Mouse (Mus musculus) liver, adult 2 months (tissue): ENCODE data around the gene Ralgapa2. TPM values are rescaled to one million over a fixed set of nuclear protein-coding genes. Genes with fewer than 3 reads are reported as not detected.

Experiments
- DNase-seq: peaks from one replicate; pipeline ENCODE4 v3.0.0-alpha.2; 2011; ENCODE audit warnings: low read depth, low spot score; ENCODE audit errors: extremely low read depth
- H3K27ac ChIP-seq: fragments of 200-500 bp; replicated peaks from 2 replicates; pipeline ENCODE4 v1.5.1; 2012; ENCODE audit warnings: low read depth, mild to moderate bottlenecking, control low read depth, inconsistent platforms, low read length; ENCODE audit not compliant: insufficient read depth
- H3K27me3 ChIP-seq: fragments of 200-500 bp; 2 replicates; pipeline ENCODE4 v1.6.1; 2012; ENCODE audit warnings: mild to moderate bottlenecking, moderate library complexity, low read length, inconsistent platforms; ENCODE audit not compliant: control insufficient read depth, insufficient read depth
- H3K36me3 ChIP-seq: fragments of 200-500 bp; 2 replicates; pipeline ENCODE4 v1.6.1; 2012; ENCODE audit warnings: low read length, inconsistent platforms; ENCODE audit not compliant: control insufficient read depth, insufficient read depth
- H3K4me1 ChIP-seq: fragments of 200-500 bp; 2 replicates; pipeline ENCODE4 v1.6.1; 2011; ENCODE audit warnings: low read length; ENCODE audit not compliant: control insufficient read depth, insufficient read depth
- H3K4me3 ChIP-seq: fragments of 200-500 bp; 2 replicates; pipeline ENCODE4 v1.5.1; 2011; ENCODE audit warnings: low read depth, mild to moderate bottlenecking, control low read depth, low read length, moderate library complexity; ENCODE audit not compliant: insufficient read depth
- H3K79me2 ChIP-seq: fragments of 200-500 bp; 2 replicates; pipeline ENCODE4 v1.6.1; 2012; ENCODE audit warnings: inconsistent platforms, mild to moderate bottlenecking, low read length, moderate library complexity; ENCODE audit not compliant: control insufficient read depth, insufficient read depth
- H3K9ac ChIP-seq: fragments of 200-500 bp; 2 replicates; pipeline ENCODE4 v1.6.1; 2012; ENCODE audit warnings: low read depth, mild to moderate bottlenecking, control low read depth, inconsistent platforms, low read length
- CTCF ChIP-seq: fragments of 200-500 bp; IDR thresholded peaks from 2 replicates; pipeline ENCODE4 v1.5.1; 2011; ENCODE audit warnings: low read depth, low read length, control low read depth
- POLR2A ChIP-seq: fragments of 200-500 bp; IDR thresholded peaks from 2 replicates; pipeline ENCODE4 v1.6.1; 2011; ENCODE audit warnings: low read length, control low read depth; ENCODE audit not compliant: insufficient read depth; ENCODE audit errors: extremely low read depth
- WGBS: fragments of 180-500 bp; shearing (Covaris S2); methylation state at CpG from one replicate; pipeline ENCODE4 v1.1.7; 2018; 5-methylcytosine and 5-hydroxymethylcytosine counted together
- polyA plus RNA-seq: library from polyadenylated mRNA; depleted of rRNA; stranded (reverse); fragments of >200 nt; gene quantifications from 2 replicates; pipeline ENCODE4 v1.2.3, GENCODE M21; 2012
- total RNA-seq: library from RNA; depleted of rRNA; stranded (reverse); fragments of >200 nt; gene quantifications from 2 replicates; pipeline ENCODE4 v1.2.3, GENCODE M21; 2014

Ralgapa2 gene
- total and polyA plus RNA-seq, 2 experiments = 12.4 to 54.2 TPM

- Histone ChIP-seq H3K4me1 (no peaks in the 10 kb centered on the region; the same call in 1 of the 2 replicates), H3K9ac (no peak overlapping the region), H3K79me2 (no peaks in the 10 kb centered on the region), H3K4me3 (no peak overlapping the region), H3K27me3 (no peaks in the 10 kb centered on the region), H3K27ac (no peak overlapping the region), H3K36me3 (peaks cover 48% of the 10 kb centered on the region)
- DNase-seq = no peak
- WGBS = 89% methylated on average over 2 of the region's 2 CpGs
- no peak for TF ChIP-seq CTCF
- TF ChIP-seq POLR2A = no peak
Measured at GRCm38 (mm10) chr2:146322019-146322418, 190.1 kb downstream of the Ralgapa2 start.

DNA sequence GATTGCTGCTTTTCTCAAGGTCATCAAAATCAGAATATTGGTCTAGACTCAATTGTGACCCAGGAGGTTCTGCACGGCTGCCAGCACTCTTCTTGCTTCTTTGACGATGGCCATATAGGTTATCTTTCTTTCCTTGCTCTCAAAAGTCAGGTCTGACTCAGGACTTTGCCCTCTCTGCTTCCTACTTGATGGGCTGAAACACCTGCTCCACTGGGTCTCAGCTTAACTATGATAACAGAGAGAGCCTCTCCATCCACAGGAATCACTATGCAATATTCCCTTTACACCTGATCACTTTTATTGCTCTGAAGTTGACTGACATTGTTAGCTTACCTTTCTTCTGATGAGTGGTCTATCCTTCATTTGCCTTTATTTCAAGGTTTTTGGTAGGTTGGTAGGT lies 191.5 kb downstream of the Ralgapa2 start:
- H3K4me1 ChIP-seq = no peaks in the 10 kb centered on the region; the same call in 1 of the 2 replicates
- no peaks in the 10 kb centered on the region for H3K79me2 ChIP-seq
- H3K9ac ChIP-seq = no peak overlapping the region
- WGBS = 95% methylated on average over 2 of the region's 2 CpGs
- H3K4me3 ChIP-seq = no peak overlapping the region
- no peak overlapping the region for H3K27ac ChIP-seq
- no peak for DNase-seq
- H3K27me3 ChIP-seq = no peaks in the 10 kb centered on the region
- TF ChIP-seq POLR2A (no peak), CTCF (no peak)
- H3K36me3 ChIP-seq = peaks cover 46% of the 10 kb centered on the region

GRCm38 (mm10) chr2:146314751-146315150 lies 197.4 kb downstream of the Ralgapa2 start:
- 19% methylated on average over 5 of the region's 5 CpGs for whole genome bisulfite sequencing
- Histone ChIP-seq H3K79me2 (no peaks in the 10 kb centered on the region), H3K36me3 (peaks cover 25% of the 10 kb centered on the region), H3K4me3 (no peak overlapping the region), H3K27ac (no peak overlapping the region), H3K9ac (no peak overlapping the region), H3K27me3 (no peaks in the 10 kb centered on the region), H3K4me1 (peaks cover 8% of the 10 kb centered on the region)
- peak; percentile 72 for DNase-seq
- TF ChIP-seq CTCF (no peak), POLR2A (no peak)

GRCm38 (mm10) chr2:146313811-146314210 lies 198.3 kb downstream of the Ralgapa2 start:
- Histone ChIP-seq H3K9ac (no peak overlapping the region), H3K36me3 (peaks cover 20% of the 10 kb centered on the region), H3K27ac (no peak overlapping the region), H3K4me3 (no peak overlapping the region), H3K4me1 (peaks cover 8% of the 10 kb centered on the region), H3K27me3 (no peaks in the 10 kb centered on the region), H3K79me2 (no peaks in the 10 kb centered on the region)
- 92% methylated on average over 4 of the region's 4 CpGs for WGBS
- no peak for DNase-seq
- TF ChIP-seq POLR2A (no peak), CTCF (no peak)

DNA sequence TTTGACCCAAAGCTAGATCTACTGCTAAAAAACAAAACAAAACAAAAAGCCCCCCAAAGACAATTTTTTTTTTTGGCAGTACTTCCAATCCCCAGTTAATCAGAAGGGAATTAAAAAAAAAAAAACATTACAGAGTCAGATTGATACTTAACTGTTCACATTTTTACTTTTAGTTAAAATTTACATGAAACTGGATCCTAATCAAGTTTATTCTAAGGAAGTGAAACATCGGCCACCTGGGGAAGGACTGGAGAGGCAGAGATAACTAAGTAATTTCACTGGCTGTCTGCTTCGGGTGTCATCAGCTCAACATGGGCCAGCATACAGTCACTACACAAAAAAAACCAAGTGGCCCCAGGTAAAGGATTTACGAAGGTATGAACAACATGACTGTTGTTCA lies 201.4 kb downstream of the Ralgapa2 start:
- H3K36me3 ChIP-seq = peaks cover 18% of the 10 kb centered on the region; the same call in 1 of the 2 replicates
- no peak overlapping the region for H3K4me3 ChIP-seq
- no peak overlapping the region for H3K27ac ChIP-seq
- no peaks in the 10 kb centered on the region for H3K79me2 ChIP-seq
- H3K9ac ChIP-seq = no peak overlapping the region
- H3K27me3 ChIP-seq = no peaks in the 10 kb centered on the region
- no peak for TF ChIP-seq CTCF
- no peak for TF ChIP-seq POLR2A
- peaks cover 8% of the 10 kb centered on the region for H3K4me1 ChIP-seq
- WGBS = 35% methylated on average over 3 of the region's 3 CpGs
- DNase-seq = no peak

DNA sequence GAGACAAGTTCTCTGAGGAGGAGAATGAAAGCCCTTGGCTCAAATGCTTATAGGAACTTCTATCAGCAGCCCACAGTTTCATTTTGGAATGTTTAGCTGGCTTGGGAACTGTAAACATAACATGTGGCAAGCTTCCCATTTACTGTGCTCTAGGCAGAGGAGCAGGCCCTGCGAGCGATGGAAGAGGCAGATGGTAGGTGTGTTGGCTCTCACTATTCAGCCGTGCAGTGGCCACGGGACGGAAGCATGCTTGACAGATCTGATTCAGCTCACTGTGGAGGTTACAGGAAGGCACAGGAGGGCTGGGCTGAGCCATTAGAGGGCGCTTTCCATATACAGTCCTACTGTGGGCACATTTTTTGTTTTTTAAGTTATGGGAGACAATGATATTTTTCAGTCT lies 201.9 kb downstream of the Ralgapa2 start:
- peaks cover 8% of the 10 kb centered on the region for H3K4me1 ChIP-seq
- 24% methylated on average over 6 of the region's 6 CpGs for WGBS
- peak; percentile 73 for DNase-seq
- H3K79me2 ChIP-seq = no peaks in the 10 kb centered on the region
- H3K9ac ChIP-seq = no peak overlapping the region
- peaks cover 17% of the 10 kb centered on the region; the same call in 1 of the 2 replicates for H3K36me3 ChIP-seq
- no peak overlapping the region for H3K27ac ChIP-seq
- no peak overlapping the region for H3K4me3 ChIP-seq
- TF ChIP-seq CTCF (0 out of 2 replicates have a peak, but pooled peaks have one; percentile 2), POLR2A (no peak)
- no peaks in the 10 kb centered on the region for H3K27me3 ChIP-seq
